Mouse (Mus musculus) mouse trophoblast stem cell (cell line): ENCODE results near the gene Tdrd6.

Experiments
- in situ Hi-C, 2 experiments: fragments of 300-500 bp; cut with MseI, MboI; formaldehyde crosslinking; loops; 2 replicates in 1 of 2; 3 replicates in 1 of 2; pipeline ENCODE4 v1.15.1; 2025

Tdrd6 gene

DNA sequence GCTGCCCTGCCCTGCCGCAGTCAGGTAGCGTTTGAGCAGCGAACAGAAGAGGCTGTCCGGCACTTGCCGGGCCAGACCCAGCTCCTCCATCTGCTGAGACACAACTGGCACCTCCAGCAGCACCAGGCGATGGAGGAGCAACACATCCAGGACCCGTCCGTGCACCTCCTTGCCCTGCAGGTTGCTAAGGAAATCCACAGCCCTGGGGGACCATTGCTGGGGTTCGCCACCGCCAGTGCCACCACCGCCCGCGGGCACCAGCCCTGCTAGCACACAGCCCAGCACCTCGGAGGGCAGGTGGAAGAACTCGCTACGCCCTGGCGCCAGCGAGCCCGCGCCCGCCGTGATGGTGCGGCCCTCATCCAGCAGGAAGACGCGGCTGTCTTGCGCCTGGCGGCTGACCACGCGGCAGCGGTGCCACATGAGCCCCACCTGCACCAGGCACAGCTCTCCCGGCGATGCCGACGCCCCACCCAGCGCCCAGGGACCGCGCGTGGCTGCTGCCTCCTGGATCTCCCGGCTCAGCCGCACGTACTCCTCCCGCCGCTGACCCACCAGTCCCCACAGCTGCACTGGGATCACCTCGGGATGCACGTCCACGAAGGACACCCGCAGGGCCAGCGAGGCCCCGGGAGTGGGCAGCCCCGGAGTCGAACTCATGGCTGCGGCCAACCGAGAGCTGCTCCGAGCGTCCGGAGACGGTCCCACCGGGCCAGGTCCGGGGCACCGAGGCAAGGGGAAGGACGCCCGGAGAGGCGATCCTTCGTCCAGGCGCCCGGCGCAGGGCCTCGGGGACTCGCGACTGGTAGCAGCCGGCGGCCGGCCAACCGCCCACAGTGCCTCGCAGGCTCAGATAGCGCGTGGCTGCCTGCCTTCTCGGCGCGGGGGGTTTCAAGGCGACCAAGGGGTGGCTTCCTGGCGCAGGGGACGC, at the start of gene Tdrd6:
Gene Tdrd6 (minus strand): TSS at position 804 of the 931 bp plus-strand sequence.
- in situ Hi-C loops = no loop called here

DNA sequence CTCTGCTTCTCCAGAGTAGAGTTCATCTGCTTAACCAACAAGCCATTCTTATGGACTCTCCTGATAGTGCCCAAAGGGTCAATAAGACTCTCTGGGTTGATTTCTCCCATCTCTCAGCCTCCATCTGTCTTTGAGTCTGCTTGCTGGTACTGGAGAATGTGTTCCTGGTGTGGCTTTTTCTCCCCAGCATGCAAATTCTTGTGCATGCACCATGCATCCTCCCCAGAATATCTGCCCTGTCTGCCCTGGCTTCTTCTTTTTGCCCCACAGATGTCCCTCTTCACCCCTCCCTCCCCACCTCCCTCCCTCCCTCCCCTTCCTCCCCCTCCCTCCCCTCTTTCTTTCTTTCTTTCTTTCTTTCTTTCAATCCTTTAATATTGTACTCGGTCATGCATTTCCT, 47.2 kb upstream of the Tdrd6 start:
- in situ Hi-C loops = no loop called here

GRCm38 (mm10) chr17:43676241-43676640, 46.1 kb upstream of the Tdrd6 start:
- in situ Hi-C loops = no loop called here

GRCm38 (mm10) chr17:43675228-43675627, 45.1 kb upstream of the Tdrd6 start:
- in situ Hi-C loops = no loop called here

DNA sequence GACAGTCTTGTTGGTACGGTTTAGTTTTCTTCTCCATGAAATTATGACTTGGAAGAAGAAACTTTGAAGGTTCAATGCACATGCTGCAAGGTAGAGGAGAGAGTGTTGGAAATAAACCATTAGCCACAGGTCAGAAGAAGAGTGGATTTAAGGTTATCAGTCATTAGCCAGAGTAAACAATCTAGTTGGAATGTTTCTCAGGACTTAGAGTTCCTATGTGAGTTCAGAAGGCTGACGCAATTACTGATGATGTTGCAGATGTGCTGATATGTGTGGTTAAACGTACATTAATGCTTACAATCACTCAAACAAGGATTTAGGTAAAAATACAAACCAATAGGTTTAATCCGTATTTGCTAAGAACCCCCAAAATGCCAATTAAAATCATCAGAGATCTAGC, 41.8 kb upstream of the Tdrd6 start:
- in situ Hi-C loops = no loop called here

- in situ Hi-C loops = no loop called here
These were observed 39.1 kb upstream of the Tdrd6 start for GRCm38 (mm10) chr17:43669145-43669695.

DNA sequence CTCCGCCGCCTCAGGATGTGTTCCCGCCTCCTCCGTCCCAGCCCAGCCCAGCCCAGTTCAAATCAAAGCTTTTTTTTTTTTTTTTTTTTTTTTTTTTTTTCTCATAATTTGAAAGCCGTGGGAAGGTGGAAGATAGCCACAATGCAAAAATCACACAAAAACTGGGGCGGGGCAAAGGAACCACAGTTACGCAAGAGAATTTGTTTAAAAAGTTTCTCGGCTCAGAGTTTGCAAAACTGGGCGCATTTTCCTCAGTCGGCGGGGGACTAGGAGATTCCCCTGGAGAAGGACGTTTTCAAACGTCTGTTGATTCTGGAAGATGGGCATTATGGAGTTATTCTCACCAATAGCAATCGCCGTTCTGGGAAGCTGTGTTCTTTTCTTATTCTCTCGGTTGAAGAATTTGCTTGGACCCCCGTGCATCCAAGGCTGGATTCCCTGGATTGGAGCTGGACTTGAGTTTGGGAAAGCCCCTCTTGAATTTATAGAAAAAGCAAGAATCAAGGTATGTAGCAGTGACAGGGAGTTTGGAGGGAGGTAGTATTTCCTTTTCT, 37.3 kb upstream of the Tdrd6 start, which contains the start of gene Cyp39a1:
Gene Cyp39a1 (plus strand): TSS at position 136 of the 554 bp plus-strand sequence.
- in situ Hi-C loops = no loop called here

- in situ Hi-C loops = no loop called here
These were observed 36.6 kb upstream of the Tdrd6 start, which contains the start of gene Slc25a27 for GRCm38 (mm10) chr17:43666576-43667289. Gene Slc25a27 (minus strand): TSS chr17:43667214.

DNA sequence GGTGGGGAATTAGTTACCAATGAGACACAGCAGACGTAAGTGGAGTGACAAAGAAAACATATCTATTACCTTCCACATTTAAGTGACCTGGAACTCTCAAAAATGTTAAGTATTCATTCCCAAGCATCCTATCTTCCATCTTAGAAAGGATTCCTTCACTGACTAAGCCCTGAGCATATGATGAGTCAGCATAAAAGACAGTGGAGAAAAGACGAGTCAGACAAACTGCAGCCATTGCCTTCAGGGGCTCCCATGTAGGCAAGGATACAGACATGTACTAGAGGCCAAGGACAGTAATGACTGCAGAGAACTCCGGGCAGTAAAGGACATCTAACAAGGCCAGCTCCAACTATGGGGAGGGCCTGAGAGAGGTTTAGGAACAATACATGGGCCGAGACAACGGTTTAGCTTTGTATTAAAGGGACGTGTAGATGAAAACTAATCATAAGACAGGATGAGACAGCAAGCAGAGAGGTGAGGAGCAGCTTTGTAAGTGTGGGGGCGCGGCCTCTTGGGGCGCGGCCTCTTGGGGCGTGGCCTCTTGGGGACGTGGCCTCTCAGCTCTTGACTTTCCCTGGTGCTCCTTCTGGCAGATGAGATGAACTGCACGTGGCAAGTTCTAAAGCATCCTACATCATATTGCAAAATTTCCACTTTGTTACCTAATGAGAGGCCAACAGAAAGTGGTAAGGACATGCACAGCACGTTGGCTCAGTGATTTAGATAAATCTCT, 21.4 kb upstream of the Tdrd6 start:
- in situ Hi-C loops = no loop called here

GRCm38 (mm10) chr17:43649641-43650436, 19.7 kb upstream of the Tdrd6 start:
- in situ Hi-C loops = no loop called here

- in situ Hi-C loops = no loop called here
These were observed 16.8 kb upstream of the Tdrd6 start for GRCm38 (mm10) chr17:43646925-43647324.

DNA sequence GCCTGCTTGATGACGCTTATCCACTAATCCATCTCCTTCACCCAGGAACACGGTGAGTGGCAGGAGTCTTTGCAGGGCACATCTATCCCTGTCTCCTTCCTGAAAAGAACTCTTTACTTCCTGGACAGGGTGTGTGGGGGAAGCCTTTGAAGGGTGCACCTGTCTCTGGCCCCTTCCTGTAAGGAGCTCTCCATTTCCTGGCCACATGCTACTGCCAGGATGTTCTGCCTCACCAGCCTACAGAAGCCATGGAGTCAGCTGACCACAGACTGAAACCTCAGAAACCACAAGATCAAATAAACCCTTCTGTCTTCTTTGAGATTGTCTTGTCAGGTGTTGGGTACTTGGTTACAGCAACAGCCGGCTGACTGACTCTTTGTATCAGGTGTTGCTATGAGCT, 15.0 kb upstream of the Tdrd6 start:
- in situ Hi-C loops = no loop called here

DNA sequence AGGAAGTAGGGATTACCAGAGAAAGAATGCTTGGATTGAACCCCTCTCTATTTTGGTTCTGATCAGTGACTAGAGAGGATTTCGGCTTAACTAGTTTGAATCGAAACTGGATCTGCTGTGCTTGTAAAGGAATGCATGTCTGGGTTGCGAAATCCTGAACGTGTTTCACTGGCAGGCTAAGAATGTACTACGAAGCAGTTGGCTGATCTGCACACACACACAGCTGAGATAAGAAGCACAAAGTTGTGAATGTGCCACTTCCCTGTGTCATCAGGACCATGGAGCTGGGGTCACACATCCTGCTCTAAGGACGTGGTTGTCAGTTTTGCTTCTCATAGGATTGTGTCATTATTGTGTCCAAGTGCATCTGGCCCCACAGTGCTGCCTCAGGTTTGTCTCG, 14.3 kb upstream of the Tdrd6 start:
- in situ Hi-C loops = no loop called here

DNA sequence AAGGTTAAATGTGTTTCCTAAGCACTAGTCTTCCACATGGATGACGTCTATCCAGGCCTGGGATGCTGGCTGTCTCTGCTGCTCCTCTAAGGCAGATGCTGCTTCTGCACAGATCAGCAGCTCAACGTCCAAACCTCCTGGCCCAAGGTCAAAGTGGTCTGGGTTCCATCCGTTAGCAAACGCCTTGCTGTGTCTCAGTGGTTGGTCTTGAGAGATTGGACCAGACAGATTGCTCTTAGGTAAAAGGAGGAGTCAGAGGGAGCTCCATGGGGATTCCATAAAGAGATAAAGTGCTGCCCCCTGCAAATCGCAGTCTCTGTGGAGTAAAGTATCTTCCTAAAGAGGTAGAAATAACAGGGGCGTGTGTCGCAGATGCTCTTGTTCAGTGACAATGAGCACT, 13.1 kb upstream of the Tdrd6 start:
- in situ Hi-C loops = no loop called here

DNA sequence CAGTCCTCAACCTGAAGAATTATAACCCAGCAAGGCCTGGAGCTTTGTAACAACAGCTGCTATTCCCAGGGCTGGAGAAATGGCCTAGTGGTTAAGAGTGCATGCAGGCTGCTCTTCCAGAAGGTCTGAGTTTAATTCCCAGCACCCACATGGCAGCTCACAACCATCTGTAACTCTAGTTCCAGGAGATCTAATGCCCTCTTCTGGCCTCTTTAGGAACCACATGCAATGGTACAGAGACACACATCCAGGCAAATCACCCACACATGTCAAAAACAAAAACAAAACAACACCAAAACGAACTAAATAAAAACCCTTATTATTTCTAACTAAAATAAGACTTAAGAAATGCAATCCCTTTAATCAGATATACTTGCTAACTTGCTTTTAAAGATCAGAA, 10.7 kb upstream of the Tdrd6 start:
- in situ Hi-C loops = no loop called here

GRCm38 (mm10) chr17:43637146-43637545, 7.0 kb upstream of the Tdrd6 start:
- in situ Hi-C loops = no loop called here

GRCm38 (mm10) chr17:43630427-43630760, 295 bp upstream of the Tdrd6 start:
- in situ Hi-C loops = no loop called here

- in situ Hi-C loops = no loop called here
These were observed 1.0 kb downstream of the Tdrd6 start for GRCm38 (mm10) chr17:43629026-43629495.

GRCm38 (mm10) chr17:43628246-43628645, 1.9 kb downstream of the Tdrd6 start:
- in situ Hi-C loops = no loop called here

- in situ Hi-C loops = loop anchor here in 1 of 2 experiments (25.0 kb wide), 1 partner anchor 360 kb away; the partner anchor contains the start of gene Adgrf1
These were observed 8.0 kb downstream of the Tdrd6 start for GRCm38 (mm10) chr17:43622076-43622475.
